Mouse (Mus musculus) cerebellum, postnatal 36 days (tissue): ENCODE measurements around the gene Klhl42.
A peak's percentile ranks its signal among the peaks of the same experiment; 100 is the strongest.

Experiments used
- DNase-seq, 2 experiments: peaks; one replicate each; pipeline ENCODE4 v3.0.0; 2021 to 2022; ENCODE audit warnings: mixed read lengths in 2 of 2

Gene Klhl42

GRCm38 (mm10) chr6:147091136-147092120, at the start of gene Klhl42:
Gene Klhl42 (plus strand): TSS chr6:147091379.
- peak; percentile 76 to 77 for DNase-seq

- DNase-seq, result peak; percentile 92 to 93
Measured at GRCm38 (mm10) chr6:147042291-147043290, 48.6 kb upstream of the Klhl42 start, which contains the start of gene Mrps35. Gene Mrps35 (plus strand): TSS chr6:147042764.

GRCm38 (mm10) chr6:147043633-147044032, 47.5 kb upstream of the Klhl42 start:
- no peak for DNase-seq

GRCm38 (mm10) chr6:147049239-147049805, 41.9 kb upstream of the Klhl42 start:
- no peak for DNase-seq

- no peak for DNase-seq
Measured at GRCm38 (mm10) chr6:147051666-147052065, 39.5 kb upstream of the Klhl42 start.

GRCm38 (mm10) chr6:147052440-147052839, 38.7 kb upstream of the Klhl42 start:
- DNase-seq, result no peak

- no peak for DNase-seq
Measured at GRCm38 (mm10) chr6:147053785-147054646, 37.2 kb upstream of the Klhl42 start.

- no peak for DNase-seq
Measured at GRCm38 (mm10) chr6:147055374-147055977, 35.7 kb upstream of the Klhl42 start.

GRCm38 (mm10) chr6:147059326-147059725, 31.9 kb upstream of the Klhl42 start:
- DNase-seq, result no peak

- DNase-seq, result no peak
Measured at GRCm38 (mm10) chr6:147061630-147062029, 29.5 kb upstream of the Klhl42 start.

GRCm38 (mm10) chr6:147062034-147062433, 29.1 kb upstream of the Klhl42 start:
- no peak for DNase-seq

- DNase-seq, result no peak
Measured at GRCm38 (mm10) chr6:147062694-147063093, 28.5 kb upstream of the Klhl42 start.

GRCm38 (mm10) chr6:147064226-147064943, 26.8 kb upstream of the Klhl42 start:
- DNase-seq, result no peak

GRCm38 (mm10) chr6:147064944-147065261, 26.3 kb upstream of the Klhl42 start:
- no peak for DNase-seq

GRCm38 (mm10) chr6:147075808-147076387, 15.3 kb upstream of the Klhl42 start:
- DNase-seq, result no peak

- no peak for DNase-seq
Measured at GRCm38 (mm10) chr6:147076878-147077277, 14.3 kb upstream of the Klhl42 start.

GRCm38 (mm10) chr6:147079919-147080318, 11.3 kb upstream of the Klhl42 start:
- no peak for DNase-seq

GRCm38 (mm10) chr6:147085398-147086040, 5.7 kb upstream of the Klhl42 start:
- DNase-seq, result no peak

- no peak for DNase-seq
Measured at GRCm38 (mm10) chr6:147086594-147087225, 4.5 kb upstream of the Klhl42 start, which contains the start of gene Mansc4. Gene Mansc4 (minus strand): TSS chr6:147087032.
